Comparison of ENCODE assay signal across 26 mouse cellular contexts in the genomic region with DNA sequence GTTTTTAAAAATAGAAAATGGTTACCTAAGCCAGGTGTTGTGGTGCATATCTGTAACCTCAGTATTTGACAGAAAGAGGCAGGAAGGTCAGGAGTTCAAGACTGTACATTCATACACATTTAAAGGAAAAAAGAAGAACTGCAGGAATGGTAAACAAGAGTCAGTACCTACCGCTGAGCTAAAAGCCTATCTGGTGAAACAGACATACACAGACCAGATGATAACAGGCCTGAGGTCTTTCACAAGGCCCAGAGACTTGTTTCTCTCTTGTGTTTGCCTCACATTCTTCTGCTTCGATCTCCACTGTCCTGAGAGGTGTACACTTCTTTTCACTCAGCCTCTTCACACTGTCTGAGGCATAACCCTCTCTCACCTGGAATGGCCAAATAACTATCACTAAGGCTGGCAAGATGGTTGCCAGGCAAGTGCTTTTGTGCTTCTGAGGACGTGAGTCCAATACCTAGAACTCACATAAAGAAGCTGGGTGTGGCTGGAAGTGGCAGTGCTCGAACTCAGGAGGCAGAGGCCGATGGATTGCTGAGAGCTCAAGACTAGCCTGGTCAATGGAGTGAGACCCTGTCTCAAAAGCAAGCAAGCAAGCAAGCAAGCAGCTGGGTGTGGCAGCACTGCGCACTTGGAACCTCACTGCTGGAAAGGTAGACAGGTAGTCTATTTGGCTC. TPM values are rescaled to one million over a fixed set of nuclear protein-coding genes. Genes with fewer than 3 reads are reported as not detected.
DNase-seq lines count a peak whose midpoint lies in the region; ATAC-seq lines count a peak whose summit lies in the region.
"Had no signal": no experiment of that assay in that cellular context is flagged by ENCODE, and none has a peak within 500 bp of the region (broad histone marks: within the 10 kb centered on the region; RNA-seq: fewer than 3 reads in every experiment).

No protein-coding gene starts in this region.

- no peaks in the 10 kb centered on the region for H3K27me3 ChIP-seq in liver, embryonic 11.5 days (replicated peaks; ENCODE audit: control insufficient read depth, insufficient read depth, low read length)
- H3K27me3 ChIP-seq: forebrain, embryonic 13.5 days; limb, embryonic 13.5 days; lung, embryonic 15.5 days; neural tube, embryonic 12.5 days; Patski had no signal

- H3K27ac ChIP-seq in liver, embryonic 11.5 days (ENCODE audit: low read depth, low read length): peak overlapping the region; percentile 90
- H3K27ac ChIP-seq: forebrain, embryonic 13.5 days; hindbrain, postnatal 0 days; limb, embryonic 13.5 days; lung, embryonic 15.5 days; neural tube, embryonic 12.5 days had no signal

- H3K9me3 ChIP-seq in liver, embryonic 11.5 days (ENCODE audit: control insufficient read depth, low read length): no peaks in the 10 kb centered on the region
- H3K9me3 ChIP-seq: forebrain, embryonic 13.5 days; limb, embryonic 13.5 days; lung, embryonic 15.5 days; neural tube, embryonic 12.5 days had no signal

- no peak overlapping the region for H3K4me3 ChIP-seq in liver, embryonic 11.5 days (ENCODE audit: low read depth, low read length)
- H3K4me3 ChIP-seq: forebrain, embryonic 13.5 days; limb, embryonic 13.5 days; lung, embryonic 15.5 days; neural tube, embryonic 12.5 days had no signal

- 63% methylated on average over 6 of the region's 6 CpGs for WGBS in liver, embryonic 11.5 days

- intact Hi-C loops in gastrocnemius, postnatal 14 days (cut with DNase I; ENCODE audit: low total_unique reads): no loop called here

- peak; percentile 31 for DNase-seq in spleen, adult 12 weeks (ENCODE audit: low spot score)
- no peak for DNase-seq in spleen, postnatal 14 days (ENCODE audit: low spot score in 2 of 2)
- DNase-seq in c-Kit-positive CD71-positive TER-119-positive erythroid progenitor cells, embryonic 14.5 days (ENCODE audit: low spot score): peak; percentile 71
- DNase-seq in liver, embryonic 11.5 days (ENCODE audit: low spot score): no peak
- DNase-seq in kidney, adult 11 months: no peak
- no peak for DNase-seq in gastrocnemius, postnatal 14 days
- no peak for DNase-seq in kidney, adult 9 months
- DNase-seq: adrenal gland, adult 8-10 months; cerebellum, adult 11-12 months; cerebellum, postnatal 14 days; embryo, embryonic 11 days; gastrocnemius, postnatal 36 days; heart, postnatal 4 days; kidney, postnatal 14 days; lung, postnatal 4 days; spleen, adult 18-20 months; thymus, adult 2 months had no signal

- peaks cover 18% of the 10 kb centered on the region for H3K4me1 ChIP-seq in liver, embryonic 11.5 days (replicated peaks; ENCODE audit: control insufficient read depth, insufficient read depth, low read length)
- H3K4me1 ChIP-seq: forebrain, embryonic 13.5 days; limb, embryonic 13.5 days; lung, embryonic 15.5 days; neural tube, embryonic 12.5 days had no signal

- H3K4me2 ChIP-seq in liver, embryonic 11.5 days: peak overlapping the region; percentile 39; the same call in 1 of the 2 replicates
- H3K4me2 ChIP-seq: forebrain, embryonic 13.5 days; limb, embryonic 13.5 days; lung, embryonic 15.5 days; midbrain, embryonic 11.5 days; neural tube, embryonic 12.5 days had no signal

- H3K9ac ChIP-seq in liver, embryonic 11.5 days (ENCODE audit: low read depth, low read length): peak overlapping the region; percentile 44
- H3K9ac ChIP-seq: forebrain, embryonic 13.5 days; limb, embryonic 13.5 days; lung, embryonic 15.5 days; neural tube, embryonic 12.5 days had no signal

- peaks cover 16% of the 10 kb centered on the region; the same call in 1 of the 2 replicates for H3K36me3 ChIP-seq in liver, embryonic 11.5 days (ENCODE audit: control insufficient read depth, insufficient read depth, low read length)

- peak; percentile 87 for ATAC-seq in liver, embryonic 11.5 days (replicated peaks; ENCODE audit: low FRiP score)
- peak; percentile 64 for ATAC-seq in megakaryocyte progenitor cell, adult 5-6 weeks (replicated peaks; ENCODE audit: poor library complexity)
- ATAC-seq: forebrain, embryonic 13.5 days; hindbrain, postnatal 0 days; intestine, postnatal 0 days; Patski had no signal

RNA-seq across cellular contexts. Expression of a gene that starts 8.7 kb away (rescaled TPM):
- polyA plus RNA-seq in liver, embryonic 11.5 days (2014; fragmentation: Nextera tagmentation; extraction: Ambion mirVana): 61.2 and 62.9 TPM in 2 replicates
- 50.5 and 75.9 TPM in 2 replicates for total RNA-seq in megakaryocyte progenitor cell, adult 5-6 weeks (2015)
- total RNA-seq in megakaryocyte progenitor cell, adult 5-6 weeks (2017): 72.4 and 107 TPM in 2 replicates
- 10 to 100 TPM; 70.0 to 74.8 TPM for total RNA-seq in gastrocnemius, postnatal 14 days (2021)

RNA-seq across cellular contexts. Expression of a gene that starts 11.6 kb away (rescaled TPM):
- polyA plus RNA-seq in liver, embryonic 11.5 days (2014; fragmentation: Nextera tagmentation; extraction: Ambion mirVana): 105 and 106 TPM in 2 replicates
- 39.0 and 43.1 TPM in 2 replicates for total RNA-seq in megakaryocyte progenitor cell, adult 5-6 weeks (2015)
- total RNA-seq in megakaryocyte progenitor cell, adult 5-6 weeks (2017): 78.5 and 87.3 TPM in 2 replicates
- total RNA-seq in gastrocnemius, postnatal 14 days (2021): 10 to 100 TPM; 10.7 to 12.5 TPM

RNA-seq across cellular contexts. Expression of a gene that starts 13.2 kb away (rescaled TPM):
- polyA plus RNA-seq in liver, embryonic 11.5 days (2014; fragmentation: Nextera tagmentation; extraction: Ambion mirVana): 0.36 and 0.38 TPM in 2 replicates
- 0.15 and 0.32 TPM in 2 replicates for total RNA-seq in megakaryocyte progenitor cell, adult 5-6 weeks (2015)
- 0.27 TPM in 1 of 2 replicates, not detected in the other for total RNA-seq in megakaryocyte progenitor cell, adult 5-6 weeks (2017)
- 1 to 10 TPM; 1.7 to 2.5 TPM for total RNA-seq in gastrocnemius, postnatal 14 days (2021)

RNA-seq across cellular contexts. Expression of a gene that starts 26.0 kb away (rescaled TPM):
- 14.4 and 14.8 TPM in 2 replicates for polyA plus RNA-seq in liver, embryonic 11.5 days (2014; fragmentation: Nextera tagmentation; extraction: Ambion mirVana)
- total RNA-seq in megakaryocyte progenitor cell, adult 5-6 weeks (2015): 5.7 and 9.3 TPM in 2 replicates
- total RNA-seq in megakaryocyte progenitor cell, adult 5-6 weeks (2017): 7.1 and 7.3 TPM in 2 replicates
- 1 to 10 TPM; 3.8 to 5.2 TPM for total RNA-seq in gastrocnemius, postnatal 14 days (2021)

RNA-seq across cellular contexts. Expression of a gene that starts 26.0 kb away (rescaled TPM):
- polyA plus RNA-seq in liver, embryonic 11.5 days (2014; fragmentation: Nextera tagmentation; extraction: Ambion mirVana): 26.3 and 30.8 TPM in 2 replicates
- total RNA-seq in megakaryocyte progenitor cell, adult 5-6 weeks (2015): 16.1 and 21.0 TPM in 2 replicates
- 20.3 and 22.8 TPM in 2 replicates for total RNA-seq in megakaryocyte progenitor cell, adult 5-6 weeks (2017)
- total RNA-seq in gastrocnemius, postnatal 14 days (2021): 1 to 10 TPM; 5.4 to 6.1 TPM

Comparison
In these comparisons a context has a peak if more than half of its experiments do, and no peak if none do; other contexts are left out.
1. DNase-seq: peak in spleen, adult 12 weeks (single experiment) and c-Kit-positive CD71-positive TER-119-positive erythroid progenitor cells, embryonic 14.5 days (single experiment); none in spleen, postnatal 14 days (0 of 2), liver, embryonic 11.5 days (single experiment), kidney, adult 11 months (single experiment), gastrocnemius, postnatal 14 days (single experiment) and kidney, adult 9 months (single experiment).